Mouse (Mus musculus): ENCODE results near the gene Saysd1. TPM values are rescaled to one million over a fixed set of nuclear protein-coding genes. Genes with fewer than 3 reads are reported as not detected.

Saysd1 gene
- polyA plus RNA-seq, 1 experiment from 2014 or later, result 12.0 TPM

GRCm38 (mm10) chr14:20067293-20068074, 70.8 kb downstream of the Saysd1 start:
- H3K4me2 ChIP-seq, result peak overlapping the region; percentile 12
- H3K36me3 ChIP-seq, result no peaks in the 10 kb centered on the region
- WGBS, result 33% methylated on average over 18 of the region's 18 CpGs
- H3K27ac ChIP-seq, result no peak overlapping the region
- H3K9ac ChIP-seq, result peak overlapping the region; percentile 54; the same call in 1 of the 2 replicates
- H3K27me3 ChIP-seq, result no peaks in the 10 kb centered on the region
- 0 out of 2 replicates have a peak, but pooled peaks have one; percentile 23 for ATAC-seq (ENCODE audit: insufficient number of reproducible peaks, insufficient read depth, low FRiP score, low TSS enrichment, low read depth)
- no peaks in the 10 kb centered on the region for H3K9me3 ChIP-seq
- H3K4me3 ChIP-seq, result no peak overlapping the region
- 0 out of 2 replicates have a peak, but pooled peaks cover 4% of the 10 kb centered on the region for H3K4me1 ChIP-seq

- 0 out of 2 replicates have a peak, but pooled peaks cover 4% of the 10 kb centered on the region for H3K4me1 ChIP-seq
Measured at GRCm38 (mm10) chr14:20064771-20065170, 73.6 kb downstream of the Saysd1 start.

GRCm38 (mm10) chr14:20048481-20048835, 89.9 kb downstream of the Saysd1 start:
- 42% methylated on average over 2 of the region's 2 CpGs for WGBS
- Histone ChIP-seq H3K4me3 (no peak overlapping the region), H3K4me1 (peaks cover 17% of the 10 kb centered on the region), H3K9me3 (no peaks in the 10 kb centered on the region), H3K9ac (no peak overlapping the region), H3K27me3 (no peaks in the 10 kb centered on the region), H3K4me2 (no peak overlapping the region), H3K27ac (no peak overlapping the region), H3K36me3 (no peaks in the 10 kb centered on the region)
- no peak for ATAC-seq (ENCODE audit: insufficient number of reproducible peaks, insufficient read depth, low FRiP score, low TSS enrichment, low read depth)

More at GRCm38 (mm10) chr14:20064771-20065170, 73.6 kb downstream of the Saysd1 start:
- Histone ChIP-seq H3K4me2 (no peak overlapping the region), H3K9me3 (no peaks in the 10 kb centered on the region), H3K4me3 (no peak overlapping the region), H3K36me3 (no peaks in the 10 kb centered on the region), H3K9ac (no peak overlapping the region), H3K27me3 (no peaks in the 10 kb centered on the region), H3K27ac (no peak overlapping the region)
- peak; percentile 68; the same call in 1 of the 2 replicates for ATAC-seq (ENCODE audit: insufficient number of reproducible peaks, insufficient read depth, low FRiP score, low TSS enrichment, low read depth)

- Histone ChIP-seq H3K27me3 (no peaks in the 10 kb centered on the region), H3K27ac (no peak overlapping the region), H3K9me3 (no peaks in the 10 kb centered on the region), H3K4me3 (no peak overlapping the region), H3K36me3 (no peaks in the 10 kb centered on the region), H3K9ac (no peak overlapping the region), H3K4me1 (peaks cover 17% of the 10 kb centered on the region), H3K4me2 (no peak overlapping the region)
- 41% methylated on average over 3 of the region's 3 CpGs for WGBS
- ATAC-seq (ENCODE audit: insufficient number of reproducible peaks, insufficient read depth, low FRiP score, low TSS enrichment, low read depth), result 0 out of 2 replicates have a peak, but pooled peaks have one; percentile 48
Measured at GRCm38 (mm10) chr14:20047814-20048480, 90.4 kb downstream of the Saysd1 start.

- Histone ChIP-seq H3K27me3 (no peaks in the 10 kb centered on the region), H3K27ac (no peak overlapping the region), H3K36me3 (no peaks in the 10 kb centered on the region), H3K4me2 (no peak overlapping the region), H3K9ac (no peak overlapping the region), H3K4me3 (no peak overlapping the region), H3K4me1 (peaks cover 17% of the 10 kb centered on the region), H3K9me3 (no peaks in the 10 kb centered on the region)
- ATAC-seq (ENCODE audit: insufficient number of reproducible peaks, insufficient read depth, low FRiP score, low TSS enrichment, low read depth), result no peak
- WGBS, result 40% methylated on average over 2 of the region's 2 CpGs
Measured at GRCm38 (mm10) chr14:20047291-20047690, 91.0 kb downstream of the Saysd1 start.

GRCm38 (mm10) chr14:20044036-20044435, 94.3 kb downstream of the Saysd1 start:
- peaks cover 6% of the 10 kb centered on the region; the same call in 1 of the 2 replicates for H3K4me1 ChIP-seq
- no peak overlapping the region for H3K4me2 ChIP-seq
- H3K9me3 ChIP-seq, result no peaks in the 10 kb centered on the region
- no peak overlapping the region for H3K27ac ChIP-seq
- WGBS, result 88% methylated on average over 1 of the region's 1 CpGs
- H3K36me3 ChIP-seq, result no peaks in the 10 kb centered on the region
- no peaks in the 10 kb centered on the region for H3K27me3 ChIP-seq
- no peak overlapping the region for H3K4me3 ChIP-seq
- no peak overlapping the region for H3K9ac ChIP-seq
- ATAC-seq (ENCODE audit: insufficient number of reproducible peaks, insufficient read depth, low FRiP score, low TSS enrichment, low read depth), result no peak

- no peak for ATAC-seq (ENCODE audit: insufficient number of reproducible peaks, insufficient read depth, low FRiP score, low TSS enrichment, low read depth)
- Histone ChIP-seq H3K36me3 (no peaks in the 10 kb centered on the region), H3K27me3 (no peaks in the 10 kb centered on the region), H3K4me2 (no peak overlapping the region), H3K9ac (no peak overlapping the region), H3K27ac (no peak overlapping the region), H3K4me1 (no peaks in the 10 kb centered on the region), H3K9me3 (no peaks in the 10 kb centered on the region), H3K4me3 (no peak overlapping the region)
- 75% methylated on average over 2 of the region's 2 CpGs for WGBS
Measured at GRCm38 (mm10) chr14:20041836-20042235, 96.5 kb downstream of the Saysd1 start.

- H3K9me3 ChIP-seq, result no peaks in the 10 kb centered on the region
- H3K4me2 ChIP-seq, result no peak overlapping the region
- H3K27ac ChIP-seq, result no peak overlapping the region
- no peaks in the 10 kb centered on the region for H3K4me1 ChIP-seq
- WGBS, result 91% methylated on average over 4 of the region's 4 CpGs
- H3K4me3 ChIP-seq, result no peak overlapping the region
- ATAC-seq (ENCODE audit: insufficient number of reproducible peaks, insufficient read depth, low FRiP score, low TSS enrichment, low read depth), result no peak
- no peaks in the 10 kb centered on the region for H3K27me3 ChIP-seq
- no peak overlapping the region for H3K9ac ChIP-seq
- H3K36me3 ChIP-seq, result no peaks in the 10 kb centered on the region
Measured at GRCm38 (mm10) chr14:20040976-20041375, 97.4 kb downstream of the Saysd1 start.

GRCm38 (mm10) chr14:20039795-20040194, 98.5 kb downstream of the Saysd1 start:
- 0 out of 2 replicates have a peak, but pooled peaks cover 2% of the 10 kb centered on the region for H3K4me1 ChIP-seq
- no peak overlapping the region for H3K27ac ChIP-seq
- H3K4me2 ChIP-seq, result no peak overlapping the region
- H3K4me3 ChIP-seq, result no peak overlapping the region
- H3K9ac ChIP-seq, result no peak overlapping the region
- no peaks in the 10 kb centered on the region for H3K36me3 ChIP-seq
- no peak for ATAC-seq (ENCODE audit: insufficient number of reproducible peaks, insufficient read depth, low FRiP score, low TSS enrichment, low read depth)
- H3K27me3 ChIP-seq, result no peaks in the 10 kb centered on the region
- H3K9me3 ChIP-seq, result no peaks in the 10 kb centered on the region
- WGBS, result 91% methylated on average over 2 of the region's 2 CpGs

- no peak for ATAC-seq (ENCODE audit: insufficient number of reproducible peaks, insufficient read depth, low FRiP score, low TSS enrichment, low read depth)
- H3K27me3 ChIP-seq, result no peaks in the 10 kb centered on the region
- no peaks in the 10 kb centered on the region for H3K36me3 ChIP-seq
- H3K4me2 ChIP-seq, result no peak overlapping the region
- 0 out of 2 replicates have a peak, but pooled peaks cover 4% of the 10 kb centered on the region for H3K4me1 ChIP-seq
- no peaks in the 10 kb centered on the region for H3K9me3 ChIP-seq
- H3K4me3 ChIP-seq, result no peak overlapping the region
- H3K9ac ChIP-seq, result no peak overlapping the region
- H3K27ac ChIP-seq, result no peak overlapping the region
- 39% methylated on average over 3 of the region's 3 CpGs for WGBS
Measured at GRCm38 (mm10) chr14:20032738-20033116, 105.6 kb downstream of the Saysd1 start.

GRCm38 (mm10) chr14:20032016-20032737, 106.2 kb downstream of the Saysd1 start:
- no peaks in the 10 kb centered on the region for H3K9me3 ChIP-seq
- ATAC-seq (ENCODE audit: insufficient number of reproducible peaks, insufficient read depth, low FRiP score, low TSS enrichment, low read depth), result no peak
- H3K4me2 ChIP-seq, result no peak overlapping the region
- 0 out of 2 replicates have a peak, but pooled peaks cover 4% of the 10 kb centered on the region for H3K4me1 ChIP-seq
- no peak overlapping the region for H3K4me3 ChIP-seq
- H3K9ac ChIP-seq, result no peak overlapping the region
- no peaks in the 10 kb centered on the region for H3K36me3 ChIP-seq
- no peak overlapping the region for H3K27ac ChIP-seq
- H3K27me3 ChIP-seq, result no peaks in the 10 kb centered on the region
- 75% methylated on average over 19 of the region's 19 CpGs for WGBS
